Comparison of ENCODE assay signal across 27 mouse cellular contexts in the genomic region with DNA sequence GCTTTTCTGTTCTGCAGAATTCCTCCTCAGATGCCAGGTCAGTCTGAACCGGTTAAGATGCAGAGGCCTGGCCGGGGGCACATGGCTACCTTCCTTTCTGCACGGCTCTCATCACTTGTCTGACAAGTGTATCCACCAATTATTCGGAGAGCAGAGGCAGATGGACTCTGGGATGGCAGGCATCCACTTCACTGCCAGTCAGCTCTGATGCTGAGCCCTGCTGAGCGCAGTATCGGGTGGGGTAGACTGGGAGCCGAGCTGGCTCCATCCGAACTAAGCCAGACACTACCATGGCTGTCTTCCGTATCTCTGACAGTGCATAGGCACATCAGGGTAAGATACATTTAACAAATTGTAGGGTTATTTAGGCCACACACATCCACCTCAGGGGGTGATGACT.
A peak's percentile ranks its signal among the peaks of the same experiment; 100 is the strongest.
DNase-seq lines count a peak whose midpoint lies in the region; ATAC-seq and TF ChIP-seq lines count a peak whose summit lies in the region.
"Had no signal": no experiment of that assay in that cellular context is flagged by ENCODE, and none has a peak within 500 bp of the region (broad histone marks: within the 10 kb centered on the region; RNA-seq: fewer than 3 reads in every experiment).

No protein-coding gene starts in this region.

- H3K4me3 ChIP-seq in forebrain, embryonic 15.5 days = no peak overlapping the region
- no peak overlapping the region for H3K4me3 ChIP-seq in forebrain, embryonic 12.5 days (replicated peaks)
- H3K4me3 ChIP-seq in hindbrain, postnatal 0 days (ENCODE audit: low read length) = no peak overlapping the region
- H3K4me3 ChIP-seq in hindbrain, embryonic 13.5 days = no peak overlapping the region
- no peak overlapping the region for H3K4me3 ChIP-seq in midbrain, postnatal 0 days (ENCODE audit: low read depth, low read length)
- no peak overlapping the region for H3K4me3 ChIP-seq in midbrain, embryonic 16.5 days (ENCODE audit: low read depth, low read length)
- H3K4me3 ChIP-seq: embryonic facial prominence, embryonic 10.5 days; embryonic facial prominence, embryonic 15.5 days; heart, embryonic 10.5 days; heart, embryonic 15.5 days; hindbrain, embryonic 12.5 days; limb, embryonic 12.5 days; liver, embryonic 15.5 days; neural tube, embryonic 15.5 days; stomach, embryonic 15.5 days had no signal

- TF ChIP-seq CTCF in hindbrain, postnatal 0 days (IDR thresholded peaks at IDR 0.05; ENCODE audit: low read depth) = no peak
- TF ChIP-seq CTCF in midbrain, postnatal 0 days (IDR thresholded peaks at IDR 0.05) = no peak

- ATAC-seq in forebrain, embryonic 15.5 days (replicated peaks) = no peak; the same call in 1 of the 2 replicates
- no peak for ATAC-seq in forebrain, embryonic 12.5 days (ENCODE audit: low FRiP score)
- peak; percentile 44; the same call in 1 of the 2 replicates for ATAC-seq in hindbrain, postnatal 0 days
- ATAC-seq in hindbrain, embryonic 13.5 days (ENCODE audit: low FRiP score) = no peak
- no peak for ATAC-seq in midbrain, postnatal 0 days (ENCODE audit: low FRiP score)
- ATAC-seq in midbrain, embryonic 16.5 days = no peak
- ATAC-seq: intestine, embryonic 16.5 days had no signal

- 67% methylated on average over 9 of the region's 9 CpGs for WGBS in forebrain, embryonic 15.5 days
- WGBS in forebrain, embryonic 12.5 days = 91% methylated on average over 9 of the region's 9 CpGs
- 49% methylated on average over 9 of the region's 9 CpGs for WGBS in hindbrain, postnatal 0 days
- WGBS in hindbrain, embryonic 13.5 days = 74% methylated on average over 9 of the region's 9 CpGs
- WGBS in midbrain, postnatal 0 days = 73% methylated on average over 9 of the region's 9 CpGs
- WGBS in midbrain, embryonic 16.5 days = 68% methylated on average over 9 of the region's 9 CpGs

- no peaks in the 10 kb centered on the region for H3K27me3 ChIP-seq in forebrain, embryonic 15.5 days
- H3K27me3 ChIP-seq in forebrain, embryonic 12.5 days = no peaks in the 10 kb centered on the region
- H3K27me3 ChIP-seq in hindbrain, postnatal 0 days (ENCODE audit: insufficient read depth, low read length) = no peaks in the 10 kb centered on the region
- peaks cover 5% of the 10 kb centered on the region; the same call in 1 of the 2 replicates for H3K27me3 ChIP-seq in hindbrain, embryonic 13.5 days
- no peaks in the 10 kb centered on the region for H3K27me3 ChIP-seq in midbrain, postnatal 0 days (ENCODE audit: insufficient read depth, low read length)
- no peaks in the 10 kb centered on the region for H3K27me3 ChIP-seq in midbrain, embryonic 16.5 days (ENCODE audit: control insufficient read depth, insufficient read depth, low read depth, low read length)
- H3K27me3 ChIP-seq: embryonic facial prominence, embryonic 15.5 days; heart, embryonic 15.5 days; liver, embryonic 15.5 days; neural tube, embryonic 15.5 days; stomach, embryonic 15.5 days had no signal

- H3K36me3 ChIP-seq in forebrain, embryonic 15.5 days = no peaks in the 10 kb centered on the region
- H3K36me3 ChIP-seq in forebrain, embryonic 12.5 days (replicated peaks) = no peaks in the 10 kb centered on the region
- H3K36me3 ChIP-seq in hindbrain, postnatal 0 days (ENCODE audit: insufficient read depth, low read length) = no peaks in the 10 kb centered on the region
- no peaks in the 10 kb centered on the region for H3K36me3 ChIP-seq in hindbrain, embryonic 13.5 days
- H3K36me3 ChIP-seq in midbrain, postnatal 0 days (ENCODE audit: insufficient read depth, low read length) = no peaks in the 10 kb centered on the region
- no peaks in the 10 kb centered on the region for H3K36me3 ChIP-seq in midbrain, embryonic 16.5 days (ENCODE audit: control insufficient read depth, insufficient read depth, low read length)
- H3K36me3 ChIP-seq: embryonic facial prominence, embryonic 10.5 days; embryonic facial prominence, embryonic 15.5 days; heart, embryonic 10.5 days; heart, embryonic 15.5 days; hindbrain, embryonic 12.5 days; limb, embryonic 12.5 days; liver, embryonic 15.5 days; neural tube, embryonic 15.5 days; stomach, embryonic 15.5 days had no signal

- H3K27ac ChIP-seq in forebrain, embryonic 15.5 days (replicated peaks) = peak overlapping the region; percentile 52
- H3K27ac ChIP-seq in forebrain, embryonic 12.5 days = no peak overlapping the region
- H3K27ac ChIP-seq in hindbrain, postnatal 0 days = peak overlapping the region; percentile 48
- H3K27ac ChIP-seq in hindbrain, embryonic 13.5 days = no peak overlapping the region; the same call in 1 of the 2 replicates
- H3K27ac ChIP-seq in midbrain, postnatal 0 days (ENCODE audit: low read depth, low read length) = no peak overlapping the region
- H3K27ac ChIP-seq in midbrain, embryonic 16.5 days (ENCODE audit: low read length) = no peak overlapping the region
- H3K27ac ChIP-seq: embryonic facial prominence, embryonic 10.5 days; embryonic facial prominence, embryonic 15.5 days; heart, embryonic 10.5 days; heart, embryonic 15.5 days; hindbrain, embryonic 12.5 days; kidney, postnatal 0 days; limb, embryonic 12.5 days; liver, embryonic 15.5 days; neural tube, embryonic 15.5 days; stomach, embryonic 15.5 days had no signal

- H3K4me2 ChIP-seq in forebrain, embryonic 15.5 days (replicated peaks) = no peak overlapping the region
- H3K4me2 ChIP-seq in forebrain, embryonic 12.5 days = no peak overlapping the region
- H3K4me2 ChIP-seq in hindbrain, postnatal 0 days (ENCODE audit: low read depth, low read length) = no peak overlapping the region
- H3K4me2 ChIP-seq in hindbrain, embryonic 13.5 days = no peak overlapping the region
- H3K4me2 ChIP-seq in midbrain, postnatal 0 days (ENCODE audit: low read depth, low read length, poor library complexity, severe bottlenecking) = no peak overlapping the region
- no peak overlapping the region for H3K4me2 ChIP-seq in midbrain, embryonic 16.5 days (ENCODE audit: low read length)
- H3K4me2 ChIP-seq: embryonic facial prominence, embryonic 15.5 days; heart, embryonic 15.5 days; hindbrain, embryonic 12.5 days; limb, embryonic 12.5 days; liver, embryonic 15.5 days; lung, embryonic 14.5 days; neural tube, embryonic 15.5 days; stomach, embryonic 15.5 days had no signal

- peaks cover 16% of the 10 kb centered on the region for H3K4me1 ChIP-seq in forebrain, embryonic 15.5 days
- peaks cover 10% of the 10 kb centered on the region for H3K4me1 ChIP-seq in forebrain, embryonic 12.5 days
- H3K4me1 ChIP-seq in hindbrain, postnatal 0 days (ENCODE audit: insufficient read depth, low read length) = peaks cover 14% of the 10 kb centered on the region; the same call in 1 of the 2 replicates
- H3K4me1 ChIP-seq in hindbrain, embryonic 13.5 days (replicated peaks) = peaks cover 17% of the 10 kb centered on the region
- H3K4me1 ChIP-seq in midbrain, postnatal 0 days (ENCODE audit: insufficient read depth, low read length) = no peaks in the 10 kb centered on the region
- no peaks in the 10 kb centered on the region for H3K4me1 ChIP-seq in midbrain, embryonic 16.5 days (ENCODE audit: control insufficient read depth, insufficient read depth, low read length)
- H3K4me1 ChIP-seq: embryonic facial prominence, embryonic 10.5 days; embryonic facial prominence, embryonic 15.5 days; heart, embryonic 15.5 days; limb, embryonic 12.5 days; liver, embryonic 15.5 days; stomach, embryonic 15.5 days had no signal

- H3K9me3 ChIP-seq in forebrain, embryonic 15.5 days = no peaks in the 10 kb centered on the region
- no peaks in the 10 kb centered on the region for H3K9me3 ChIP-seq in forebrain, embryonic 12.5 days
- no peaks in the 10 kb centered on the region for H3K9me3 ChIP-seq in hindbrain, postnatal 0 days (ENCODE audit: low read length)
- 0 out of 2 replicates have a peak, but pooled peaks cover 5% of the 10 kb centered on the region for H3K9me3 ChIP-seq in hindbrain, embryonic 13.5 days
- H3K9me3 ChIP-seq in midbrain, postnatal 0 days (ENCODE audit: low read length) = no peaks in the 10 kb centered on the region
- no peaks in the 10 kb centered on the region for H3K9me3 ChIP-seq in midbrain, embryonic 16.5 days (replicated peaks; ENCODE audit: control insufficient read depth, low read length, poor library complexity, severe bottlenecking)
- H3K9me3 ChIP-seq: embryonic facial prominence, embryonic 10.5 days; embryonic facial prominence, embryonic 15.5 days; heart, embryonic 10.5 days; heart, embryonic 15.5 days; hindbrain, embryonic 12.5 days; limb, embryonic 12.5 days; liver, embryonic 15.5 days; neural tube, embryonic 15.5 days; stomach, embryonic 15.5 days had no signal

- DNase-seq in hindbrain, postnatal 0 days (ENCODE audit: low spot score) = peak; percentile 59
- peak; percentile 64 for DNase-seq in midbrain, postnatal 0 days (ENCODE audit: low spot score)
- DNase-seq: adrenal gland, postnatal 25 days; B cell, adult 2 months; gastrocnemius, postnatal 25 days; heart, adult 11 months; kidney, adult 8-10 months; kidney, postnatal 4 days; lung, embryonic 14.5 days; lung, postnatal 14 days; retina, postnatal 1 day; right cerebral cortex, postnatal 25 days had no signal

- H3K9ac ChIP-seq in forebrain, embryonic 15.5 days (replicated peaks) = no peak overlapping the region
- no peak overlapping the region for H3K9ac ChIP-seq in forebrain, embryonic 12.5 days
- 0 out of 2 replicates have a peak overlapping the region, but pooled peaks have one; percentile 9 for H3K9ac ChIP-seq in hindbrain, postnatal 0 days (replicated peaks; ENCODE audit: low read length)
- H3K9ac ChIP-seq in hindbrain, embryonic 13.5 days = no peak overlapping the region
- H3K9ac ChIP-seq in midbrain, postnatal 0 days (replicated peaks; ENCODE audit: low read length, poor library complexity, severe bottlenecking) = no peak overlapping the region
- no peak overlapping the region for H3K9ac ChIP-seq in midbrain, embryonic 16.5 days (ENCODE audit: low read depth, low read length)
- H3K9ac ChIP-seq: embryonic facial prominence, embryonic 15.5 days; heart, embryonic 15.5 days; hindbrain, embryonic 12.5 days; limb, embryonic 12.5 days; liver, embryonic 15.5 days; lung, embryonic 14.5 days; neural tube, embryonic 15.5 days; stomach, embryonic 15.5 days had no signal

Comparison
In these comparisons a context has a peak if more than half of its experiments do, and no peak if none do; other contexts are left out.
1. H3K27ac ChIP-seq: peak in forebrain, embryonic 15.5 days (single experiment) and hindbrain, postnatal 0 days (single experiment); none in forebrain, embryonic 12.5 days (single experiment), hindbrain, embryonic 13.5 days (single experiment), midbrain, postnatal 0 days (single experiment) and midbrain, embryonic 16.5 days (single experiment).